Mouse (Mus musculus): ENCODE data around the gene Pde8b. TPM values are rescaled to one million over a fixed set of nuclear protein-coding genes. Genes with fewer than 3 reads are reported as not detected.
A peak's percentile ranks its signal among the peaks of the same experiment; 100 is the strongest.

Gene Pde8b
- 1 to 10 TPM; 2.5 to 5.2 (median 3.2) TPM for total RNA-seq (2022)

- DNase-seq (ENCODE audit: low spot score), result no peak
These were observed at the start of gene Pde8b for GRCm38 (mm10) chr13:95249511-95250456. TSS of gene Pde8b (minus strand) at chr13:95250336.

GRCm38 (mm10) chr13:95291983-95292382, 41.8 kb upstream of the Pde8b start:
- DNase-seq (ENCODE audit: low spot score), result no peak

GRCm38 (mm10) chr13:95288027-95288426, 37.9 kb upstream of the Pde8b start:
- DNase-seq (ENCODE audit: low spot score), result no peak

- peak; percentile 36 for DNase-seq (ENCODE audit: low spot score)
These were observed 36.9 kb upstream of the Pde8b start for GRCm38 (mm10) chr13:95286989-95287388.

GRCm38 (mm10) chr13:95281740-95282673, 31.9 kb upstream of the Pde8b start:
- no peak for DNase-seq (ENCODE audit: low spot score)

- DNase-seq (ENCODE audit: low spot score), result no peak
These were observed 28.4 kb upstream of the Pde8b start for GRCm38 (mm10) chr13:95278426-95279025.

- DNase-seq (ENCODE audit: low spot score), result no peak
These were observed 14.6 kb upstream of the Pde8b start for GRCm38 (mm10) chr13:95264691-95265090.

- DNase-seq (ENCODE audit: low spot score), result peak; percentile 26
These were observed 11.0 kb upstream of the Pde8b start for GRCm38 (mm10) chr13:95260886-95261789.

GRCm38 (mm10) chr13:95260391-95260790, 10.3 kb upstream of the Pde8b start:
- no peak for DNase-seq (ENCODE audit: low spot score)

GRCm38 (mm10) chr13:95257083-95257482, 6.9 kb upstream of the Pde8b start:
- DNase-seq (ENCODE audit: low spot score), result no peak

GRCm38 (mm10) chr13:95255083-95255482, 4.9 kb upstream of the Pde8b start:
- DNase-seq (ENCODE audit: low spot score), result no peak

GRCm38 (mm10) chr13:95243026-95243425, 7.1 kb downstream of the Pde8b start:
- DNase-seq (ENCODE audit: low spot score), result no peak

GRCm38 (mm10) chr13:95237488-95237887, 12.6 kb downstream of the Pde8b start:
- no peak for DNase-seq (ENCODE audit: low spot score)

GRCm38 (mm10) chr13:95235261-95235660, 14.9 kb downstream of the Pde8b start:
- no peak for DNase-seq (ENCODE audit: low spot score)

GRCm38 (mm10) chr13:95231366-95232138, 18.6 kb downstream of the Pde8b start:
- DNase-seq (ENCODE audit: low spot score), result no peak

- DNase-seq (ENCODE audit: low spot score), result no peak
These were observed 19.8 kb downstream of the Pde8b start for GRCm38 (mm10) chr13:95230326-95230725.

GRCm38 (mm10) chr13:95224491-95224890, 25.6 kb downstream of the Pde8b start:
- no peak for DNase-seq (ENCODE audit: low spot score)

GRCm38 (mm10) chr13:95223427-95223772, 26.7 kb downstream of the Pde8b start:
- no peak for DNase-seq (ENCODE audit: low spot score)

GRCm38 (mm10) chr13:95222569-95223426, 27.3 kb downstream of the Pde8b start:
- no peak for DNase-seq (ENCODE audit: low spot score)
